Mouse (Mus musculus): ENCODE results near the gene Stac. TPM values are rescaled to one million over a fixed set of nuclear protein-coding genes. Genes with fewer than 3 reads are reported as not detected.

Stac gene
- polyA plus RNA-seq, 1 experiment from 2014 or later: 1.0 TPM

GRCm38 (mm10) chr9:111578784-111579183, 111.4 kb downstream of the Stac start:
- H3K4me2 ChIP-seq (replicated peaks): no peak overlapping the region
- no peak overlapping the region for H3K9ac ChIP-seq (replicated peaks)
- no peaks in the 10 kb centered on the region for H3K27me3 ChIP-seq
- no peak for ATAC-seq (ENCODE audit: low FRiP score, low read depth)
- H3K4me3 ChIP-seq: no peak overlapping the region
- WGBS: 77% methylated on average over 9 of the region's 9 CpGs
- no peaks in the 10 kb centered on the region for H3K36me3 ChIP-seq
- no peaks in the 10 kb centered on the region for H3K4me1 ChIP-seq
- no peak overlapping the region for H3K27ac ChIP-seq (replicated peaks)
- no peaks in the 10 kb centered on the region for H3K9me3 ChIP-seq

DNA sequence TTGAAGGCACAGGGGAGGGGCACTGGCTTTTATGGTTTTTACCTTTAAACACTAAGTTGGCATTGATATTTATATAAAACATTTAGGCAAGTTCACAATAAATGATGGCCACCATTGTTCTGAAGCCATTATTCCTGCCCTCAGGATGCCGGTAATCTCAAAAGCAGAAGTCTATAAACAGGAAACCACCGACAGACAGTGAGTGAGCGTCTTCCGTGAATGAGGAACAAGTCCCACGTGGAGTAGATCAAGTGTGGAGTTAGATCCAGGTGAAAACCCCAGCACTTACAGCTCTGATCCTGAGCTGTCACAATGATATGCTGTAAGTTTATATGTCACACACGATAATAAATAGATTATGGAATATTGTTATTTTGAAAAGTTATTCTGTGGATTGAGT, 112.7 kb downstream of the Stac start:
- Histone ChIP-seq H3K4me3 (no peak overlapping the region), H3K36me3 (no peaks in the 10 kb centered on the region), H3K27me3 (no peaks in the 10 kb centered on the region), H3K4me2 (replicated peaks) (no peak overlapping the region), H3K27ac (replicated peaks) (no peak overlapping the region), H3K9ac (replicated peaks) (no peak overlapping the region), H3K4me1 (no peaks in the 10 kb centered on the region), H3K9me3 (no peaks in the 10 kb centered on the region)
- no peak for ATAC-seq (ENCODE audit: low FRiP score, low read depth)
- 90% methylated on average over 6 of the region's 6 CpGs for WGBS

DNA sequence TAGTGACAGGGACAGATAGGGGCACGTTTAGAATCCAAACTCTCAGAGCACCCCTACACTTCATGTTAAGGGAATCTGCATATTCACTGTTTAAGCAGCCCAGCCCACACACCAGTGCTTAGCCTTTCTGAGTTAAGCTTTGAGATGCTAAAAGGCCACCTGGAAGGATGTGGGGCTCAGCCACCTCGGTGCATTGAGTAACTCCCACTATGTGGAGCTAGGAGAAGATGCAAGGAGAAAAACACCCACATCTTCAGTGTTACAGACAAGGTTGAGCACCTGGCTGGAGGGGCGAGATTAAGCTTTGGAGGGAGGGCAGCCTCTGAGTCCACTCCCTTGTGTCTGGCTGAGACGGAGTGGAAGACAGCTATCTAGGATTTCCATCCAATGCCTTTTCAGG, 114.3 kb downstream of the Stac start:
- Histone ChIP-seq H3K36me3 (no peaks in the 10 kb centered on the region), H3K27ac (replicated peaks) (no peak overlapping the region), H3K9me3 (no peaks in the 10 kb centered on the region), H3K4me1 (no peaks in the 10 kb centered on the region), H3K4me2 (replicated peaks) (no peak overlapping the region), H3K9ac (replicated peaks) (no peak overlapping the region), H3K4me3 (no peak overlapping the region), H3K27me3 (no peaks in the 10 kb centered on the region)
- no peak for ATAC-seq (ENCODE audit: low FRiP score, low read depth)
- 27% methylated on average over 4 of the region's 4 CpGs for WGBS

DNA sequence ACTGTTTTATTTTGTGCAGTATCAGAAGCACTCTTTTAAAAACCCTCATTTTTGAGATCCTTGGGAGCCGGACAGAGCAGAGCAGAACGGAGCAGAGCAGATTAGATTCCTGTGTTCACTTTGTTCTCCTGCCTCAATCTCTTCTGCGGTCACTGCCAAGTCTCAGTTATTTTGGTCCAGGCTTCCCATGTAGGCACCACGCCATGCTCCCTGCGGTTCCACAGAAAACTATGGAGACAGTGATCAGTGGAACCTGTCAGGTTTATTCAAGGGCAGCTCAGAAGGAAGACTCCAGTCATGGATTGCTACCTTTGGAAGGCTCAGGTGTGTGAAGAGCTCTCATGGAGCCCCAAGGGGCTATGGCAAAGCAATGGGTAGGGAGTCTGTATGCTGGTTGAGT, 116.3 kb downstream of the Stac start:
- Histone ChIP-seq H3K9me3 (no peaks in the 10 kb centered on the region), H3K4me1 (no peaks in the 10 kb centered on the region), H3K4me3 (no peak overlapping the region), H3K36me3 (no peaks in the 10 kb centered on the region), H3K27ac (replicated peaks) (no peak overlapping the region), H3K9ac (replicated peaks) (no peak overlapping the region), H3K4me2 (replicated peaks) (no peak overlapping the region), H3K27me3 (no peaks in the 10 kb centered on the region)
- 87% methylated on average over 5 of the region's 5 CpGs for WGBS
- ATAC-seq (ENCODE audit: low FRiP score, low read depth): no peak

GRCm38 (mm10) chr9:111571619-111572018, 118.5 kb downstream of the Stac start:
- no peak overlapping the region for H3K4me3 ChIP-seq
- H3K4me1 ChIP-seq: no peaks in the 10 kb centered on the region
- WGBS: 92% methylated on average over 5 of the region's 5 CpGs
- no peaks in the 10 kb centered on the region for H3K9me3 ChIP-seq
- H3K4me2 ChIP-seq (replicated peaks): no peak overlapping the region
- H3K36me3 ChIP-seq: no peaks in the 10 kb centered on the region
- no peaks in the 10 kb centered on the region for H3K27me3 ChIP-seq
- H3K9ac ChIP-seq (replicated peaks): no peak overlapping the region
- ATAC-seq (ENCODE audit: low FRiP score, low read depth): no peak
- H3K27ac ChIP-seq (replicated peaks): no peak overlapping the region

DNA sequence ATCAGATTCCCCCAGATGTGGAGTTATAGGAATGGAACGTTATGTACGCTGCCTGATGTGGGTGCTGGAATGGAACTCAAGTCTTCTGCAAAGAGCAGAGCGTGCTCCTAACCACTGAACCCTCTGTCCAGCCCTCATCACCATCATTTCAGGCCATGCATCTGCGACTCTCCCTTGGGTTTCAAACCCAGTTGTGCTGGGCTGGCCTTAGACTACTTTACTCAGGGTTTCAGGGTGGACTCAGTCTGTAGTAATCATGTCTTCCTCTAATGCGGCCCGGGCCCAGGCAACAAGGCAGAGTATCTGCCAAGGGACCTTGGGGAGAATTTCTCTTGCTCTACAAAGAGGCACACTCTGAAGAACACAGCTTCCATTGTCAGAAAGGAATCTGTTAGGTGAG, 126.0 kb downstream of the Stac start:
- ATAC-seq (ENCODE audit: low FRiP score, low read depth): no peak
- Histone ChIP-seq H3K27ac (replicated peaks) (no peak overlapping the region), H3K4me1 (no peaks in the 10 kb centered on the region), H3K4me2 (replicated peaks) (no peak overlapping the region), H3K9me3 (no peaks in the 10 kb centered on the region), H3K36me3 (no peaks in the 10 kb centered on the region), H3K27me3 (no peaks in the 10 kb centered on the region; the same call in 1 of the 2 replicates), H3K4me3 (no peak overlapping the region), H3K9ac (replicated peaks) (no peak overlapping the region)
- 93% methylated on average over 6 of the region's 6 CpGs for WGBS

GRCm38 (mm10) chr9:111563226-111563625, 126.9 kb downstream of the Stac start:
- WGBS: 88% methylated on average over 7 of the region's 7 CpGs
- Histone ChIP-seq H3K27me3 (no peaks in the 10 kb centered on the region; the same call in 1 of the 2 replicates), H3K4me3 (no peak overlapping the region), H3K4me2 (replicated peaks) (no peak overlapping the region), H3K36me3 (no peaks in the 10 kb centered on the region), H3K27ac (replicated peaks) (no peak overlapping the region), H3K4me1 (no peaks in the 10 kb centered on the region), H3K9ac (replicated peaks) (no peak overlapping the region), H3K9me3 (no peaks in the 10 kb centered on the region)
- no peak for ATAC-seq (ENCODE audit: low FRiP score, low read depth)

GRCm38 (mm10) chr9:111562217-111562988, 127.7 kb downstream of the Stac start:
- Histone ChIP-seq H3K27ac (replicated peaks) (no peak overlapping the region), H3K4me3 (no peak overlapping the region), H3K9me3 (no peaks in the 10 kb centered on the region), H3K27me3 (no peaks in the 10 kb centered on the region; the same call in 1 of the 2 replicates), H3K4me1 (no peaks in the 10 kb centered on the region), H3K36me3 (no peaks in the 10 kb centered on the region), H3K9ac (replicated peaks) (no peak overlapping the region), H3K4me2 (replicated peaks) (no peak overlapping the region)
- no peak for ATAC-seq (ENCODE audit: low FRiP score, low read depth)
- WGBS: 72% methylated on average over 19 of the region's 19 CpGs

DNA sequence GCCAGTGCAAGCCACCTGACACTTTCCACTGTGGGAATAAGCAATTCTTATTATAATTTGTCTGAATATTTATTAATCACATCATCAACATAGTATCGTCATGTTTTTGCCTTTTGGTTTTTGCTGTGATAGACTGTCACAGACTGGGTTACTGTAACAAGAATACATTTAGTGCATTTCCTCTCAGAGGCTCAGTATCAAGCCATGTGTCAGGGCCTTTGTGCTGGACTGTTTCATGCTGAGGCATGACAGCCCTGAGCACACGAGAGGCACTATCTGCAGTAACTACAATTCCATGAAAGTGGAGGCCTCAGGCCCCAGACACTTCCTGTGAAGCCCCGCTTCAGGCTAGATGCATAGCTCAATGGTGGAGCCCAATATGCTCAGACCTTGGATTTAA, 133.4 kb downstream of the Stac start:
- H3K9ac ChIP-seq (replicated peaks): no peak overlapping the region
- no peak overlapping the region for H3K27ac ChIP-seq (replicated peaks)
- WGBS: 83% methylated on average over 3 of the region's 3 CpGs
- no peaks in the 10 kb centered on the region for H3K9me3 ChIP-seq
- H3K27me3 ChIP-seq: no peaks in the 10 kb centered on the region
- no peak overlapping the region for H3K4me2 ChIP-seq (replicated peaks)
- ATAC-seq (ENCODE audit: low FRiP score, low read depth): no peak
- H3K4me1 ChIP-seq: no peaks in the 10 kb centered on the region
- no peak overlapping the region for H3K4me3 ChIP-seq
- H3K36me3 ChIP-seq: no peaks in the 10 kb centered on the region

DNA sequence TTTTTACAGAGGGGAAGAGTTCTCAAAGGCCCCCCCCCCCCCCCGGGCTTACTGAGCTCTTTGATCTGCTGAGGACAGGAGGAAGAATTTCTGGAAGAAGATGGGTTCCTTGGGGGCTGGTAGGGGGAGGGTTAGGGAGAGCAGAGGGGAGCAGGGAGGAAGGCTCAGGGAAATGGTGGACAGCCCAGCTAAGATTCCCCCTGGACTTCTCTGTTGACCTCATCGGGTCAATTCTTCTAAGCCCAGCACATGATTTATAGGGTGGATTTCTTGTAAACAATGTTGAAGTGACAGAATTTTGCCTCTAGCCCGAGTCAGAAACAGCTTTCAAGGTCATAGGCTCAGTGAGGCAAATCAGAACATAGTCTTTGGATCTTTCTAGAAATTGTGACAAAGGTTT, 137.3 kb downstream of the Stac start:
- Histone ChIP-seq H3K4me3 (no peak overlapping the region), H3K9ac (replicated peaks) (no peak overlapping the region), H3K36me3 (no peaks in the 10 kb centered on the region), H3K4me1 (no peaks in the 10 kb centered on the region), H3K27me3 (no peaks in the 10 kb centered on the region), H3K4me2 (replicated peaks) (no peak overlapping the region), H3K9me3 (no peaks in the 10 kb centered on the region), H3K27ac (replicated peaks) (no peak overlapping the region)
- 62% methylated on average over 3 of the region's 3 CpGs for WGBS
- no peak for ATAC-seq (ENCODE audit: low FRiP score, low read depth)

GRCm38 (mm10) chr9:111551461-111552190, 138.5 kb downstream of the Stac start:
- Histone ChIP-seq H3K4me3 (no peak overlapping the region), H3K36me3 (no peaks in the 10 kb centered on the region), H3K4me1 (no peaks in the 10 kb centered on the region), H3K4me2 (replicated peaks) (no peak overlapping the region), H3K27me3 (no peaks in the 10 kb centered on the region), H3K27ac (replicated peaks) (no peak overlapping the region), H3K9me3 (no peaks in the 10 kb centered on the region), H3K9ac (replicated peaks) (no peak overlapping the region)
- ATAC-seq (ENCODE audit: low FRiP score, low read depth): no peak
- 63% methylated on average over 15 of the region's 15 CpGs for WGBS

GRCm38 (mm10) chr9:111550963-111551321, 139.2 kb downstream of the Stac start:
- ATAC-seq (ENCODE audit: low FRiP score, low read depth): no peak
- WGBS: 85% methylated on average over 8 of the region's 8 CpGs
- Histone ChIP-seq H3K9ac (replicated peaks) (no peak overlapping the region), H3K4me2 (replicated peaks) (no peak overlapping the region), H3K4me3 (no peak overlapping the region), H3K27me3 (no peaks in the 10 kb centered on the region), H3K27ac (replicated peaks) (no peak overlapping the region), H3K9me3 (no peaks in the 10 kb centered on the region), H3K4me1 (no peaks in the 10 kb centered on the region), H3K36me3 (no peaks in the 10 kb centered on the region)

Measured in midbrain, embryonic 12.5 days (tissue).